Mouse (Mus musculus) neutrophil, adult 5-6 weeks (primary cell): ENCODE results near the gene Gm4756. TPM values are rescaled to one million over a fixed set of nuclear protein-coding genes. Genes with fewer than 3 reads are reported as not detected.
"Not testable (repeated sequence)": the region's sequence is repeated elsewhere in the genome, so short reads cannot be mapped to it uniquely, and the experiment has no call there.

Experiments used
- ATAC-seq: fragments of 151-379, 151-347 bp; 2 replicates; pipeline ENCODE4 v1.8.0; 2017; ENCODE audit warnings: mild to moderate bottlenecking, moderate TSS enrichment; ENCODE audit not compliant: insufficient number of reproducible peaks, poor library complexity, low FRiP score, severe bottlenecking; ENCODE audit errors: extremely low read depth
- total RNA-seq: library from RNA; stranded (forward); fragments of 200-1000 nt; gene quantifications from 2 replicates; pipeline ENCODE4 v1.2.3, GENCODE M21; 2017

Gm4756 gene
- total RNA-seq, 1 experiment from 2014 or later = not detected

- ATAC-seq = no peak
Measured at GRCm38 (mm10) chr12:72664020-72664734, 14.7 kb upstream of the Gm4756 start.

- no peak for ATAC-seq
Measured at GRCm38 (mm10) chr12:72655775-72656174, 6.3 kb upstream of the Gm4756 start.

- ATAC-seq = 0 out of 2 replicates have a peak, but pooled peaks have one; percentile 33
Measured at GRCm38 (mm10) chr12:72654698-72655097, 5.2 kb upstream of the Gm4756 start.

GRCm38 (mm10) chr12:72648921-72649320, 540 bp downstream of the Gm4756 start:
- no peak for ATAC-seq

GRCm38 (mm10) chr12:72638025-72638424, 11.4 kb downstream of the Gm4756 start:
- no peak for ATAC-seq

- no peak for ATAC-seq
Measured at GRCm38 (mm10) chr12:72628751-72629150, 20.7 kb downstream of the Gm4756 start.

- ATAC-seq = no peak
Measured at GRCm38 (mm10) chr12:72622853-72623496, 26.5 kb downstream of the Gm4756 start.

- ATAC-seq = no peak
Measured at GRCm38 (mm10) chr12:72621441-72621840, 28.0 kb downstream of the Gm4756 start.

- ATAC-seq = no peak
Measured at GRCm38 (mm10) chr12:72620856-72621255, 28.6 kb downstream of the Gm4756 start.

- ATAC-seq = no peak
Measured at GRCm38 (mm10) chr12:72612053-72612452, 37.4 kb downstream of the Gm4756 start.

- not testable (repeated sequence) for ATAC-seq
Measured at GRCm38 (mm10) chr12:72598731-72599130, 50.7 kb downstream of the Gm4756 start.

- ATAC-seq = no peak
Measured at GRCm38 (mm10) chr12:72594001-72594400, 55.5 kb downstream of the Gm4756 start.

GRCm38 (mm10) chr12:72592991-72593390, 56.5 kb downstream of the Gm4756 start:
- ATAC-seq = no peak

GRCm38 (mm10) chr12:72585339-72585738, 64.1 kb downstream of the Gm4756 start:
- no peak for ATAC-seq

- ATAC-seq = no peak
Measured at GRCm38 (mm10) chr12:72583099-72583498, 66.4 kb downstream of the Gm4756 start.

- ATAC-seq = no peak
Measured at GRCm38 (mm10) chr12:72582021-72582420, 67.4 kb downstream of the Gm4756 start.

GRCm38 (mm10) chr12:72564281-72564795, 85.1 kb downstream of the Gm4756 start:
- no peak for ATAC-seq

GRCm38 (mm10) chr12:72554347-72554746, 95.1 kb downstream of the Gm4756 start:
- no peak for ATAC-seq

GRCm38 (mm10) chr12:72538571-72538970, 110.9 kb downstream of the Gm4756 start:
- no peak for ATAC-seq

- peak; percentile 99 for ATAC-seq
Measured at GRCm38 (mm10) chr12:72536021-72536597, 113.4 kb downstream of the Gm4756 start, which contains the start of gene Pcnx4. TSS of gene Pcnx4 (plus strand) at chr12:72536383.
